Mouse (Mus musculus): ENCODE data around the gene Il10ra.

Il10ra gene

GRCm38 (mm10) chr9:45268597-45269325 is at the start of gene Il10ra:
TSS of gene Il10ra (minus strand) at chr9:45269149.
- no peak for DNase-seq (ENCODE audit: low read depth)

GRCm38 (mm10) chr9:45317635-45318034 is 48.7 kb upstream of the Il10ra start:
- no peak for DNase-seq (ENCODE audit: low read depth)

- DNase-seq (ENCODE audit: low read depth), result no peak
Observed at GRCm38 (mm10) chr9:45313913-45314312, 45.0 kb upstream of the Il10ra start.

GRCm38 (mm10) chr9:45311858-45312257 is 42.9 kb upstream of the Il10ra start:
- no peak for DNase-seq (ENCODE audit: low read depth)

- DNase-seq (ENCODE audit: low read depth), result no peak
Observed at GRCm38 (mm10) chr9:45308521-45308920, 39.6 kb upstream of the Il10ra start.

GRCm38 (mm10) chr9:45306746-45307410 is 37.9 kb upstream of the Il10ra start:
- no peak for DNase-seq (ENCODE audit: low read depth)

GRCm38 (mm10) chr9:45301771-45302170 is 32.8 kb upstream of the Il10ra start:
- DNase-seq (ENCODE audit: low read depth), result no peak

- DNase-seq (ENCODE audit: low read depth), result peak; percentile 93
Observed at GRCm38 (mm10) chr9:45300422-45301104, 31.6 kb upstream of the Il10ra start.

- DNase-seq (ENCODE audit: low read depth), result peak; percentile 63
Observed at GRCm38 (mm10) chr9:45299231-45300006, 30.5 kb upstream of the Il10ra start.

GRCm38 (mm10) chr9:45294210-45295011 is 25.5 kb upstream of the Il10ra start:
- peak; percentile 57 for DNase-seq (ENCODE audit: low read depth)

GRCm38 (mm10) chr9:45291481-45292168 is 22.7 kb upstream of the Il10ra start:
- no peak for DNase-seq (ENCODE audit: low read depth)

- peak; percentile 54 for DNase-seq (ENCODE audit: low read depth)
Observed at GRCm38 (mm10) chr9:45282466-45282865, 13.5 kb upstream of the Il10ra start.

- DNase-seq (ENCODE audit: low read depth), result no peak
Observed at GRCm38 (mm10) chr9:45280891-45281290, 11.9 kb upstream of the Il10ra start.

GRCm38 (mm10) chr9:45280059-45280458 is 11.1 kb upstream of the Il10ra start:
- no peak for DNase-seq (ENCODE audit: low read depth)

GRCm38 (mm10) chr9:45274635-45275034 is 5.7 kb upstream of the Il10ra start:
- no peak for DNase-seq (ENCODE audit: low read depth)

- DNase-seq (ENCODE audit: low read depth), result peak; percentile 98
Observed at GRCm38 (mm10) chr9:45274218-45274617, 5.3 kb upstream of the Il10ra start.

- DNase-seq (ENCODE audit: low read depth), result peak; percentile 16
Observed at GRCm38 (mm10) chr9:45272213-45272612, 3.3 kb upstream of the Il10ra start.

- DNase-seq (ENCODE audit: low read depth), result peak; percentile 26
Observed at GRCm38 (mm10) chr9:45268079-45268478, 870 bp downstream of the Il10ra start.

GRCm38 (mm10) chr9:45267099-45267498 is 1.9 kb downstream of the Il10ra start:
- DNase-seq (ENCODE audit: low read depth), result no peak

GRCm38 (mm10) chr9:45261872-45262271 is 7.1 kb downstream of the Il10ra start:
- no peak for DNase-seq (ENCODE audit: low read depth)

GRCm38 (mm10) chr9:45261466-45261865 is 7.5 kb downstream of the Il10ra start:
- DNase-seq (ENCODE audit: low read depth), result no peak
